Mouse (Mus musculus) embryonic fibroblast, embryonic 13.5 days (primary cell): ENCODE results near the gene Tiam1. TPM values are rescaled to one million over a fixed set of nuclear protein-coding genes. Genes with fewer than 3 reads are reported as not detected.

Experiments
- H3K27ac ChIP-seq: 2 replicates; pipeline ENCODE4 v1.5.1; 2012; ENCODE audit warnings: low read length, control low read depth, inconsistent platforms; ENCODE audit not compliant: insufficient read depth
- H3K4me1 ChIP-seq: 2 replicates; pipeline ENCODE4 v1.6.1; 2011; ENCODE audit warnings: low read length; ENCODE audit not compliant: control insufficient read depth, insufficient read depth
- H3K4me3 ChIP-seq: 2 replicates; pipeline ENCODE4 v1.5.1; 2011; ENCODE audit warnings: mild to moderate bottlenecking, control low read depth, low read length; ENCODE audit not compliant: insufficient read depth
- CTCF ChIP-seq: IDR thresholded peaks from 2 replicates; pipeline ENCODE4 v1.5.1; 2011; ENCODE audit warnings: mild to moderate bottlenecking, control low read depth, low read length, moderate library complexity, borderline replicate concordance; ENCODE audit not compliant: insufficient read depth
- POLR2A ChIP-seq: IDR thresholded peaks from 2 replicates; pipeline ENCODE4 v1.6.1; 2011; ENCODE audit warnings: low read depth, mild to moderate bottlenecking, control low read depth, low read length, moderate library complexity
- polyA plus RNA-seq: library from polyadenylated mRNA; stranded (reverse); fragments of >200 nt; gene quantifications from 2 replicates; pipeline ENCODE4 v1.2.4, GENCODE M21; 2011; ENCODE audit warnings: low read depth; ENCODE audit not compliant: missing spikeins, insufficient read length

Tiam1 gene
- polyA plus RNA-seq, 1 experiment, result 17.8 TPM

- Histone ChIP-seq H3K4me1 (no peaks in the 10 kb centered on the region), H3K27ac (peak overlapping the region; percentile 30; the same call in 1 of the 2 replicates), H3K4me3 (peak overlapping the region; percentile 40)
- TF ChIP-seq POLR2A (no peak), CTCF (no peak)
Observed at GRCm38 (mm10) chr16:89960904-89961303, 182.7 kb downstream of the Tiam1 start.

- TF ChIP-seq POLR2A, result peak; percentile 85
- TF ChIP-seq CTCF, result no peak
- Histone ChIP-seq H3K4me1 (no peaks in the 10 kb centered on the region), H3K27ac (peak overlapping the region; percentile 76), H3K4me3 (peak overlapping the region; percentile 62)
Observed at GRCm38 (mm10) chr16:89960186-89960878, 183.2 kb downstream of the Tiam1 start.

- Histone ChIP-seq H3K4me1 (no peaks in the 10 kb centered on the region), H3K4me3 (0 out of 2 replicates have a peak overlapping the region, but pooled peaks have one; percentile 3), H3K27ac (no peak overlapping the region)
- TF ChIP-seq CTCF, result no peak
- no peak for TF ChIP-seq POLR2A
Observed at GRCm38 (mm10) chr16:89958982-89959381, 184.6 kb downstream of the Tiam1 start.

- no peak overlapping the region for H3K4me3 ChIP-seq
- TF ChIP-seq CTCF (no peak), POLR2A (no peak)
- H3K4me1 ChIP-seq, result no peaks in the 10 kb centered on the region
- no peak overlapping the region for H3K27ac ChIP-seq
Observed at GRCm38 (mm10) chr16:89958030-89958429, 185.5 kb downstream of the Tiam1 start.

- H3K4me1 ChIP-seq, result no peaks in the 10 kb centered on the region
- no peak overlapping the region for H3K4me3 ChIP-seq
- no peak overlapping the region for H3K27ac ChIP-seq
- no peak for TF ChIP-seq POLR2A
- TF ChIP-seq CTCF, result no peak
Observed at GRCm38 (mm10) chr16:89954525-89954924, 189.0 kb downstream of the Tiam1 start.

GRCm38 (mm10) chr16:89954114-89954513 lies 189.5 kb downstream of the Tiam1 start:
- TF ChIP-seq POLR2A, result no peak
- no peak for TF ChIP-seq CTCF
- Histone ChIP-seq H3K4me3 (no peak overlapping the region), H3K4me1 (no peaks in the 10 kb centered on the region), H3K27ac (no peak overlapping the region)

GRCm38 (mm10) chr16:89952821-89953220 lies 190.7 kb downstream of the Tiam1 start:
- Histone ChIP-seq H3K4me1 (no peaks in the 10 kb centered on the region), H3K4me3 (no peak overlapping the region), H3K27ac (no peak overlapping the region)
- no peak for TF ChIP-seq POLR2A
- TF ChIP-seq CTCF, result no peak

- Histone ChIP-seq H3K4me1 (no peaks in the 10 kb centered on the region), H3K27ac (no peak overlapping the region), H3K4me3 (no peak overlapping the region)
- no peak for TF ChIP-seq POLR2A
- TF ChIP-seq CTCF, result no peak
Observed at GRCm38 (mm10) chr16:89950754-89951153, 192.8 kb downstream of the Tiam1 start.

- no peaks in the 10 kb centered on the region for H3K4me1 ChIP-seq
- no peak overlapping the region for H3K27ac ChIP-seq
- TF ChIP-seq POLR2A (no peak), CTCF (no peak)
- no peak overlapping the region for H3K4me3 ChIP-seq
Observed at GRCm38 (mm10) chr16:89950251-89950650, 193.3 kb downstream of the Tiam1 start.

GRCm38 (mm10) chr16:89948040-89948439 lies 195.5 kb downstream of the Tiam1 start:
- no peak overlapping the region for H3K4me3 ChIP-seq
- H3K27ac ChIP-seq, result no peak overlapping the region
- no peak for TF ChIP-seq POLR2A
- no peak for TF ChIP-seq CTCF
- 0 out of 2 replicates have a peak, but pooled peaks cover 2% of the 10 kb centered on the region for H3K4me1 ChIP-seq
